Mouse (Mus musculus): ENCODE measurements around the gene Olfr467.
"Not testable (repeated sequence)": the region's sequence is repeated elsewhere in the genome, so short reads cannot be mapped to it uniquely, and the experiment has no call there.

The Olfr467 gene

DNA sequence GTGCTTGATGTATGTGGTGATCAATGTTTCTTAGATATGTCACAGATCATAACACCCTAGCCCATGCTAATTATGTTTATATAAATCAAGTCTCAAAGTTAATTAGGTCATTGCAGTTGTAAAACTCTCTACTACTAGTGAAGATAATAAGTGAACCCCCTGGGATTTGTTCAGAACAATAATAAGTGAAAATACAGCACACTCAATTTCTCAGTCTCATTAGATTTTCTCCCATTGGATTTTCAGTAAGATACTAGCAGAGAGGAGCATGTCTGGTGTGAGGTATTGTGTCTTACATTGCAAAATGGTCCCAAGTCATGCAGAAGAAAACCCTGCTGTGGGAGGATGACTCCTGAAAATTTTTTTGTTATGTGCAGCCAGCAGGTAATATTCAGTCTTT lies at the start of gene Olfr467:
Gene Olfr467 (plus strand): TSS at position 301 of the 400 bp plus-strand sequence.
- no peak for DNase-seq (ENCODE audit: low spot score in 2 of 2)

DNA sequence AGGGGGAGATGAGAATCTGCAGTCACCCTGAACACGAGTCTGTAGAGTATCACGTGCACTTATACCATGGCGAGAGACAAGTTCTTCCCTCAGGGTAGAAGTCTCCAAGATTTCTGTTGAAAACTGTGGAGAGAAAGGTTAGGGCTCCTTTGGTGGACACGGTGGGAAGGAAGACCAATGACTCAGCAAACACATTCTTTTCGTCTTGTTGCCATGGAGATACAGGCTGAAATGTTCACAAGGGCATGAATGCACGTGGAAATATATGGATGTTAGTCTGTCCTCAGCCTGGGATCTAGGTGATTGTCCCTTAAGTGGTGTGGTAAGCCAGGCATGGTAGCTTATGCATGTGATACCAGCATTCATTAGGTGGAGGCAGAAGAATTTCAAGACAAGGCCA lies 41.3 kb upstream of the Olfr467 start:
- DNase-seq (ENCODE audit: low spot score in 2 of 2) = no peak

DNA sequence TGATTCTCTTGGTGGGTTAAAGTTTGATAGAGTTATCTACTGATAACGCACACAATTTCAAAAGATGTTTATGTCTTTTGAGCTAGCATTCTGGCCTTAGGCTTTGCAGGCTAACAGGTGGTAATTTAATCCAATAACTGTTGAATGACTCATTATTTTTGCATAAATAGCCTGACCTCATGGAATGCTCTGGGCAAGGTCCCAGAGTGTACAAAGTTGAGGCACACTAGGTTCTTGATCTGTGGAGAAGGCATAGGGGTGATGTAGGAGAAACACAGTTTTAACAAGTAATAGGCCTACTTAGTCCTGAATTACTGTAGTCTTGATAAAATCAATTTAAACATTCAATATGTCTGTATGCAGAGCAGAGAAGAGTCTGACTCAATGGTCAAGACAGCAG lies 33.8 kb upstream of the Olfr467 start:
- DNase-seq (ENCODE audit: low spot score in 2 of 2) = no peak

DNA sequence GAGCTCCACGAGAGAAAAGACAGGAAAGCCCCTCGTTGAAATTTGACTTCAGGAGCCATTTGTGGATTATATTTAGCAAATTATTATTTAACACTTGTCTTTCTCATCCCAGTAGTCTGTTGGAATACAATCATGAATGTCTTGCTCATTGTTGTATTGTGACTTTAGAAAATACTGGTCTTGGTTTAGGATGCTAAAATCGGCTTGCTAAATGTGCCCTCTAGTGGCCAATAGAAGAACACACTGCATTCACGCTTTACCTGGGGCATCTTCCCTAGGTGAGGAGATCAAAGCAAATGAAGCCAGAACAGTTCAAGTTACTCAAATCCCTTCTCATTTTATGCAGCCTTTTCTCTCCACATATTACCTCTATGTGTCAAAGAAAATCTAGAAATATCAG lies 32.5 kb upstream of the Olfr467 start:
- no peak for DNase-seq (ENCODE audit: low spot score in 2 of 2)

DNA sequence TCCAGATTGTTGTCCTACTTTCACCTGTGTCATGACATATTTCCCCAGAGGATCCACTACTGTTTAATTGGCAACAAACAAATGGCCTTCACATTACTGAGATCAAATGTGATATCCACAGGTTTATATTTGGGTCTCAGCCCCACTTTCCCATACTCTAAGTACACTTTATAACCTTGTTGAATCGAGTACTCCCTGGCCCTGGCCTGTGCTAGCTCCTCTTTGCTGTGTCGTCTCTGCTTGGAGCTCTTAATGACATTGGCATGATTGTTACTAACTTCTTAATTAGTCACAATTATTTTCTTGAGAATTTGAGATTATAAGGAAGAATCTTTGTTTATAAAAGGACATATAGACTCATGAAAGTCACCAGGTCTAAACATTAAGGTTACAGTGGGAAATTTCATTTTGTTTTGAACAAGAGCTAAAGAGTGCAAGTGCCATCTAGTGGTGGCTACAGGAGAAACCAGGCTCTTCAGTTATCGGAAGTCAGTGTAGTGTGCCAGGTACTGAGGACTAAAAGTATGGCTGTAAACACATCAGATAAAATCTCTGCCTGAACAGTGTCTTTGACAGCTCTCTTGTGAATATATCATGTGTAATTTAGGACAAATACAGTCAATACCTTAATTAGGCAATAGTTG lies 24.0 kb upstream of the Olfr467 start:
- DNase-seq (ENCODE audit: low spot score in 2 of 2) = no peak

DNA sequence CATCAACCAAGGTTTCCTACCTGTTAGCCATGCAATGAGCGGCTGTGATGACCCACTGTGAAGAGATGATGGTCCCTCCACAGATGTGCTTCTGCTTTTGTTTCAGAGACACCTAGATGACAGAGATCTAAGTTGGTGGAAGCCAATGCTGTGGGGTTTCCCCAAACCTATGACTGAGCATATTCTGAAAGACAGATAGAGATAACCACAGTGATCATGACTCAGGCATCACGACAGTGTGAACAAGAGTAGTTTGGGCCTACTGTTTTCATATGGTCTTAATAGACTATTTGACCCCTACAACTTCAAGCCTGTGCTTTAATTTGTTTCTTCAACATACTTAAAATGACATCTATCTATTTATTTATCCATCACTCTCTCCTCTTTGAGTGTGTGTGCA lies 15.6 kb upstream of the Olfr467 start:
- no peak for DNase-seq (ENCODE audit: low spot score in 2 of 2)

DNA sequence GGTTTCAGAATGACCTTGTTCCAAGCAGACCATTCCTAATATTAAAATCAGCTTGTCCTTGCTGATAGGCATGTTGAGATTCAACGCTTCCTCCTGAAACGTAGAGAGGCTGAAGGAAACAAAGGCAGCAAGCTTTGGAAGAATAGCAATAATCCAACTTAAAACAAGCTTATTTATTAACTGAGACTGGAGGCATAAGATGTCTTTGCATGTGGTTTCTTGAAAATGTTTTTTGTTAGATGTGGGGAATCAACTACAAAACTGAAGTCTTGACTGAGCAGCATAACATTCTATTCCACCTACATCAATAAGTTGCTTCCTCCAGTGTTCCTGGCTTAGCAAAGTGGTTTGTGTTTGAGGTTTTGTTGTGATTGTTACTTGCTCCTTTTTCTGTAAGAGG lies 11.0 kb upstream of the Olfr467 start, which contains the start of gene Ovch2:
Gene Ovch2 (minus strand): TSS at position 101 of the 400 bp plus-strand sequence.
- no peak for DNase-seq (ENCODE audit: low spot score in 2 of 2)

DNA sequence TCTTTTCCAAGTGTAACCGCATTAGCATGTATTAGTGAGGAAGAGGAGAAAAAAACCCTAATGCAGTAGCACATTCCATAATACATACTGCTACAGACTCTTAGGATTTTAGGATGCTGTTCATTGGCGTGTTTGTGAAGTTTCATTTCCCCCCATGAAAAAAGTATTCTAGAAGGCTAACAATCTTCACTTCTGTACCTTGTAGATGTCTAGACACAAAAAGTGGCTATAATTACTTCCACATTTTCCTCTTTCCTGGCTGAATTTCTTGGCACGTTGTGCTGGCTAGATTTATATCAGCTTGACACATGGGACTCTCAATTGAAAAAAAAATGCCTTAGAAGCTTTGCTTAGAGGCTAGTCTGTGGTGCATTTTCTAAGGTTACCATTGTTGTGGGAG lies 9.9 kb upstream of the Olfr467 start:
- DNase-seq (ENCODE audit: low spot score in 2 of 2) = no peak

DNA sequence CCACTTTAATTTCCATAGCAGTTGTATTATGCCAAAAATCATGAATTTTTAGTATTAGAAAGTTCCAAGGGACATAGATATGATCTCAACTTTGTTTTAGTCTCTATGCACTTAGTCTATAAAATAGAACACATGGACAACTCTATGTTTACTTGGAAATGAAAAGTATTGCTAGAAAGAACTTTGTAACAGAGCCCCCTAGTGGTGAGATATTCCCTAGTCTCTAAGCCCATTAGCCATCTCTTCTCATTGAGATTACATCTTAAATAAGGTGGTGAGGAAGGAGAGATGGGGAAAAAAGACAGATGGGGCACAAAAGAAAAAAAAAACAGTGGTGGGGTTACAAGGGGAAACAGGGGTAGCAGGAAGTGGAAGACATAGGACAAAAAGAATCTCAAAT lies 7.4 kb downstream of the Olfr467 start:
- DNase-seq (ENCODE audit: low spot score in 2 of 2) = no peak

DNA sequence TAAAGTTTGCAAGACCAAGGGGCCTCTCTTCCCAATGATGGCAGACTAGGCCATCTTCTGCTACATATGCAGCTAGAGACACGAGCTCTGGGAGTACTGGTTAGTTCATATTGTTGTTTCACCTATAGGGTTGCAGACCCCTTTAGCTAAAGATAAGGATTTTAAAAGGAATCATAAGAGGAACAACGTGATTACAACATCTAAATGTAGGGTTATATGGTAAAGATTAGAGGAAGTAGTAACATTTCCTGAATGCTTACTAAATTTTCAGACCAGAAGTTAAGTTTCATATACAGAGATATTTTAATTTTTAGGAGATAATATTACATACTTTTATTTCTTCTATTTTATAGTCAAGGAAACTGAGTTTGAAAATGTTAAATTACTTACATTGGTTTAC lies 11.8 kb downstream of the Olfr467 start:
- not testable (repeated sequence) for DNase-seq (ENCODE audit: low spot score in 2 of 2)

DNA sequence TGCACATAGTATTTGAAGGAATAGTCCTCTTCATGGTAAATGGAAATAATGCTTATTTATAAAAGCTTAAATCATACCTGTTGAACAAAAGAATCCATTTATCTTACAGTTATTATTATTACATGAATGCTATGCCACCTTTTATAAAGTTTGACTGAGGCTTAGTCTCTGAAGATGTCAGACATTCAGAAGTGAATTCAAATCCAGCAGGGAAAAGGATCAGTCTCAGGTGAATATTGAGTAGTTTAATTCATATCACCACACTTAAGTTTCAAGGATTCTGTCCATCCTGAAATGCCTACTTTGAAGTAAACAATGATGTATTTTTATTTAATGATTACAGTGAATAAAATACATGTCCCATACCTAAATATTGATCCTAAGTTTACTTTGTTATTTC lies 13.4 kb downstream of the Olfr467 start, which contains the start of gene Olfr469:
Gene Olfr469 (minus strand): TSS at position 101 of the 400 bp plus-strand sequence.
- not testable (repeated sequence) for DNase-seq (ENCODE audit: low spot score in 2 of 2)

DNA sequence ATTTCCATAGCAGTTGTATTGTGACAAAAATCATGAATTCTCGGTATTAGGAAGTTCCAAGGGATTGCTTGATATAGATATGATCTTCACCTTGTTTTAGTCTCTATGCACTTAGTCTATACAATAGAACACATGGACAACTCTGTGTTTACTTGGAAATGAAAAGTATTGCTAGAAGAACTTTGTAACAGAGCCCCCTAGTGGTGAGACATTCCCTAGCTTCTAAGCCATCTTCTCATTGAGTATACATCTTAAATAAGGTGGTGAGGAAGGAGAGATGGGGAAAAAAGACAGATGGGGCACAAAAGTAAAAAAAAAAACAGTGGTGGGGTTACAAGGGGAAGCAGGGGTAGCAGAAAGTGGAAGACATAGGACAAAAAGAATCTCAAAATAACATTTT lies 29.7 kb downstream of the Olfr467 start:
- no peak for DNase-seq (ENCODE audit: low spot score in 2 of 2)

DNA sequence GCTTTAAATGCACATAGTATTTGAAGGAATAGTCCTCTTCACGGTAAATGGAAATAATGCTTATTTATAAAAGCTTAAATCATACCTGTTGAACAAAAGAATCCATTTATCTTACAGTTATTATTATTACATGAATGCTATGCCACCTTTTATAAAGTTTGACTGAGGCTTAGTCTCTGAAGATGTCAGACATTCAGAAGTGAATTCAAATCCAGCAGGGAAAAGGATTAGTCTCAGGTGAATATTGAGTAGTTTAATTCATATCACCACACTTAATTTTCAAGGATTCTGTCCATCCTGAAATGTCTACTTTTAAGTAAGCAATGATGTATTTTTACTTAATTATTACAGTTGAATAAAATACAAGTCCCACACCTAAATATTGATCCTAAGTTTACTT lies 35.3 kb downstream of the Olfr467 start, which contains the start of gene Olfr470:
Gene Olfr470 (minus strand): TSS at position 101 of the 400 bp plus-strand sequence.
- DNase-seq (ENCODE audit: low spot score in 2 of 2) = not testable (repeated sequence)
